Mouse (Mus musculus) hindbrain, embryonic 11.5 days (tissue): Measurements from ENCODE around the gene Ptpn14. TPM values are rescaled to one million over a fixed set of nuclear protein-coding genes. Genes with fewer than 3 reads are reported as not detected.

Source experiments
- ATAC-seq: fragments of 200-750 bp; cut with Nextera tagmentation; 2 replicates; pipeline ENCODE4 v1.8.0; 2017; ENCODE audit warnings: mild to moderate bottlenecking, moderate TSS enrichment, moderate library complexity; ENCODE audit not compliant: low FRiP score
- DNase-seq: peaks from one replicate; pipeline ENCODE4 v3.0.0-alpha.2; 2015; ENCODE audit warnings: low spot score
- H3K27ac ChIP-seq: fragments of 300-500 bp; sonication (generic); 2 replicates; pipeline ENCODE4 v1.5.1; 2014; ENCODE audit warnings: mild to moderate bottlenecking, low read depth, low read length
- H3K27me3 ChIP-seq: fragments of 300-500 bp; sonication (generic); 2 replicates; pipeline ENCODE4 v1.6.1; 2014; ENCODE audit warnings: mild to moderate bottlenecking, low read length, moderate library complexity, mixed read lengths; ENCODE audit not compliant: control insufficient read depth, insufficient read depth
- H3K36me3 ChIP-seq: fragments of 300-500 bp; sonication (generic); 2 replicates; pipeline ENCODE4 v1.6.1; 2014; ENCODE audit warnings: mild to moderate bottlenecking, low read length, moderate library complexity, mixed read lengths; ENCODE audit not compliant: control insufficient read depth, insufficient read depth
- H3K4me1 ChIP-seq: fragments of 300-500 bp; sonication (generic); replicated peaks from 2 replicates; pipeline ENCODE4 v1.6.1; 2014; ENCODE audit warnings: low read length, mixed read lengths; ENCODE audit not compliant: control insufficient read depth, insufficient read depth
- H3K4me2 ChIP-seq: fragments of 300-500 bp; sonication (generic); replicated peaks from 2 replicates; pipeline ENCODE4 v1.6.1; 2014; ENCODE audit warnings: mild to moderate bottlenecking, low read depth, low read length
- H3K4me3 ChIP-seq: fragments of 300-500 bp; sonication (generic); 2 replicates; pipeline ENCODE4 v1.5.1; 2014; ENCODE audit warnings: low read depth, low read length
- H3K9ac ChIP-seq: fragments of 300-500 bp; sonication (generic); 2 replicates; pipeline ENCODE4 v1.6.1; 2014; ENCODE audit warnings: low read depth, low read length
- H3K9me3 ChIP-seq: fragments of 300-500 bp; sonication (generic); 2 replicates; pipeline ENCODE4 v1.6.1; 2016; ENCODE audit warnings: low read length; ENCODE audit not compliant: control insufficient read depth
- WGBS: fragments of 180-500 bp; shearing (Covaris S2); extraction: QIAGEN DNeasy Blood & Tissue Kit; methylation state at CpG from one replicate; pipeline ENCODE4 v1.1.7; 2014; 5-methylcytosine and 5-hydroxymethylcytosine counted together
- polyA plus RNA-seq: library from polyadenylated mRNA; unstranded; fragments of >200 nt; fragmentation: Nextera tagmentation; extraction: Ambion mirVana; gene quantifications from 2 replicates; pipeline ENCODE4 v1.2.1, GENCODE M21; 2014

Gene Ptpn14
- polyA plus RNA-seq, 1 experiment from 2014 or later = 7.2 TPM

DNA sequence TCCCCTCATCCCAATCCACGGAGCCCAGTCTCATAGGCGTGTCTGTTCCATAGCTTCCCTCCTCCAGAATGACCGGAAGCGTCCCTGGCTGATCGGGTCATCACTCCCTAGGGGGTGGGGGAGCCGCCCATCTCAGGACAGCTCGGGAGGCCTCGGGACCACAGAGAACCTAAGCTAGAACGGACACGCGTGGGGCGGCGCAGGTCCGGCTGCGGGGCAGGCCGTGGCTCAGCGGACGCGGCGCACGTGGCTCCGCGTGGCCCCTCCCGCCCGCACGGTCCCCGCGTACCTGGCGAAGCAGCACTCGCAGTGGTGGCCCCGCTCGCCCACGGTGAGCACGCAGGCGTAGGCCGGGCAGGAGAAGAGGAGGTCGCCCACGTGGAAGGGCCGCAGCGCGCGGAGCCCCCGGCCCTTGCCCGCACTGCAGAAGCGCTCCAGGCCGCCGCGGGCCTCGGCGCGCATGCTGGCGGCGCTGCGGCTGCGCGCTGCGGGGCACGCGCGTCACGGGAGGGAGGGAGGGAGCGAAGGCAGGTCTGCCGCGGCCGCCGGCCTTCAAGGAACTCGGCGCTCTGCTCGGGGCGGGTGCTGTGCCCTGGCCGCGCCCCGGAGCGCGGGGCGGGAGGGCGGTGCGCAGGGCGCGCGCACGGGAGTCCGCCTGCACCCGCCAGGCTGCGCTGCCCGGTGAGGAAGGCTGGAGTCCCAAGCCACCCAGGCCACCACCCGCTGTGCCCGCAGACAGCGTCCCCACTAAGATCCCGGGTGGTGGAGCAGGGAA lies 193.9 kb downstream of the Ptpn14 start, which contains the start of gene Smyd2:
TSS of gene Smyd2 (minus strand) at position 546 of the 775 bp plus-strand sequence.
- DNase-seq (peak; percentile 84), ATAC-seq (peak; percentile 86)
- H3K9ac ChIP-seq = peak within 1 kb of the TSS; percentile 66
- H3K36me3 ChIP-seq = no peaks in the 10 kb centered on the region
- under 1% methylated on average over 62 of the region's 90 CpGs for WGBS
- H3K4me3 ChIP-seq = peak within 1 kb of the TSS; percentile 82
- no peaks in the 10 kb centered on the region for H3K9me3 ChIP-seq
- H3K4me2 ChIP-seq = peak within 1 kb of the TSS; percentile 98
- no peaks in the 10 kb centered on the region for H3K27me3 ChIP-seq
- peaks cover 7% of the 10 kb centered on the region; the same call in 1 of the 2 replicates for H3K4me1 ChIP-seq
- H3K27ac ChIP-seq = peak within 1 kb of the TSS; percentile 33; the same call in 1 of the 2 replicates

DNA sequence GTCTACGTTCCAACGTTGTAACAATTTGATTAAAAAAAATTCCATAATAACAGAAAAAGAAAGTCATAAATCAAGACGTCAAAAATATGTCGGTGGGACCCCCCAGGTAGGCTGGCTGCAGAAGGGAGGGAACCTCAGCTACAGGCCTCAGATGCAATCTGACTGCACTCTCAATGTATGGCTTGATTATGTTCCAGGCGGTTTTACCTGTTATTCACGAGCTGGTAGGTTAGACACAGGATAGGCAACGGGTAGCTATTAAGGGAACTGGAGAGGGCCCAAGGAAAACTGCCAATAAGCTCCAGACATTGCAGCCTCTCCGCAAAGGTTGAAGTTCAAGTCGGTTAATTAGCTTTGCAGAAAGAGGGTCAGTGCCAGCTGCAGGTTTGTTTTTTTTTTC lies 194.7 kb downstream of the Ptpn14 start:
- Histone ChIP-seq H3K27ac (no peak overlapping the region), H3K27me3 (no peaks in the 10 kb centered on the region), H3K4me1 (peaks cover 7% of the 10 kb centered on the region; the same call in 1 of the 2 replicates), H3K4me3 (peak overlapping the region; percentile 82), H3K36me3 (no peaks in the 10 kb centered on the region), H3K9ac (no peak overlapping the region), H3K4me2 (peak overlapping the region; percentile 98), H3K9me3 (no peaks in the 10 kb centered on the region)
- 22% methylated on average over 9 of the region's 9 CpGs for WGBS
- DNase-seq (no peak), ATAC-seq (no peak)

DNA sequence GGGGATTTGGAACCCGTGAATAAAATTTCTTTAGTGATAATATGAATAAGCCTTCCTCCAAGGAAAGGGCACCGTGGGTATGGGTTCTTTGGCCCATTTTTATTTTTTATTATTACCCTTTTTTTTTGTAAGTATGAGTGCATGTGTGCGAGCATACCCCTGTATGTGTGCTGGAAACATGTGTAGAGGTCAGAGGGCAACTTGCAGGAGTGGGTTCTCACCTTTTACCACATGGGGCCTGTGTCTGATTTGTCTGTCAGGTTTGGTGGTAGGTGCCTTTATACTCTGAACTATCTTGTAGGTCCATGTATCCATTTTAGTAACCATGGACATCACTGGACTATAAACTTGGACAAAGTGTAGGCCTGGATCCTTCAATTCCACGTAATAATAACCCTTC lies 195.1 kb downstream of the Ptpn14 start:
- Histone ChIP-seq H3K36me3 (no peaks in the 10 kb centered on the region), H3K27me3 (no peaks in the 10 kb centered on the region), H3K27ac (no peak overlapping the region), H3K4me2 (no peak overlapping the region), H3K9me3 (no peaks in the 10 kb centered on the region), H3K9ac (no peak overlapping the region), H3K4me3 (no peak overlapping the region), H3K4me1 (peaks cover 7% of the 10 kb centered on the region; the same call in 1 of the 2 replicates)
- DNase-seq (no peak), ATAC-seq (no peak)
- 78% methylated on average over 4 of the region's 4 CpGs for WGBS

DNA sequence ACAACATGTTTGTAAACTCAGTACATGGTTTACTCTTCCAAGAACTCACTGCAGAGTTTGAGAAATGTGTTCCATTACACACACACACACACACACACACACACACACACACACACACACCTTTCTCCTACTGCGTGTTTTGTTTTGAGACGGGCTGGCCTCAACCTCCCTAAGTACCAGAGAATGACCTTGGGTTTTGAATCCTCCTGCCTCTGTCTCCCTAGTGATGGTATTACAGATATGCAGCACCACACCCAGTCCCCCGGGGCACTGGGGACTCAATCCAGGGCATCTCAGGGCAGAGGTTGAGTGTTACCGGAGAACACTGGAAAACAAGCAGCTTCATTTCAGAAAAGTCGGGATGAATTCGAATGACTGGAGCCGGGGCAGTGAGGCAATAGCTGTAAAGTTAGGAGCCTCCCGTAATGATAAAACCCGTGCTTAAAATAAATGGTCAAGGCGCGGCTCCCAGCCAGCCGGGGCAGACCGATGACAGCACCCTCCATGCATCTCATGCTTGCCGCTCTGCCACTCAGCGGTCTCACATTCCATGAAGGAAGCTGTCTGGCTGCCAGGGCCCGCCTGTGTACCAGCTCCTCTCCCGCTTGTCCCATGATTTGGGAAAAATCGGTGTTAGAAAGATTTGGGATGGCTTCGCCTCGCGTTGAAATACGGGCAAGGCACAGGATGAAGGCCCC lies 196.0 kb downstream of the Ptpn14 start:
- no peaks in the 10 kb centered on the region for H3K27me3 ChIP-seq
- no peak for ATAC-seq
- no peak overlapping the region for H3K4me2 ChIP-seq
- WGBS = 76% methylated on average over 22 of the region's 22 CpGs
- no peak overlapping the region for H3K27ac ChIP-seq
- no peaks in the 10 kb centered on the region for H3K36me3 ChIP-seq
- H3K9me3 ChIP-seq = no peaks in the 10 kb centered on the region
- H3K4me1 ChIP-seq = peaks cover 7% of the 10 kb centered on the region; the same call in 1 of the 2 replicates
- no peak overlapping the region for H3K9ac ChIP-seq
- no peak overlapping the region for H3K4me3 ChIP-seq
- no peak for DNase-seq

DNA sequence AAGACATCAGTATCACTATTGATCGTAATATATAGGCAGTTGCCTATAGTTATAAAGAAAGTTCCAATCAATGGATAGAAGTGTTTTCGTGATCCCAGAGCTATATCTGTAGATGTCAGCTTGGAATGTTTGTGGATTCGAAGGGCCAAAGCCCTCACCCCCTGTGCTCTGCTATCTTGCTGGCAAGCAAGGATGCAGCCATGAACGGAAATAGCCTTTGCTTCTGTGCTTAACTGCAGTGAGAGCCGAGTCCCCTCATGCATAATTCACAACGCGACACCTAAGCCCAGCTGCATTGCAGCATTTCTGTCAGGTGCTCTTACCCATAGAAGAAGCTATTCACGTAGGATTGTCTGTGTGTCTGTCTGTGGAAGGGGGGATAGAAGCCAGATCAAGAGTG lies 198.2 kb downstream of the Ptpn14 start:
- ATAC-seq (no peak), DNase-seq (no peak)
- Histone ChIP-seq H3K27me3 (no peaks in the 10 kb centered on the region), H3K4me1 (peaks cover 2% of the 10 kb centered on the region; the same call in 1 of the 2 replicates), H3K36me3 (no peaks in the 10 kb centered on the region), H3K4me3 (no peak overlapping the region), H3K9ac (no peak overlapping the region), H3K4me2 (no peak overlapping the region), H3K9me3 (no peaks in the 10 kb centered on the region), H3K27ac (no peak overlapping the region)
- WGBS = 65% methylated on average over 8 of the region's 8 CpGs

Other genes starting within 250 kb of the Ptpn14 start
- 103 and 141 TPM in 2 replicates for gene Cenpf, start 40.2 kb upstream of the Ptpn14 start, polyA plus RNA-seq
- gene Smyd2, start 194.1 kb downstream of the Ptpn14 start, polyA plus RNA-seq = 52.5 and 54.7 TPM in 2 replicates